Mouse (Mus musculus) heart, adult 2 months (tissue): ENCODE results near the gene Nsmf.

Experiments
- CTCF ChIP-seq: fragments of 200-600 bp; IDR thresholded peaks from 2 replicates; pipeline ENCODE4 v1.8.1; 2022; ENCODE audit warnings: antibody characterized with exemption, mild to moderate bottlenecking, moderate library complexity
- EP300 ChIP-seq: fragments of 200-500 bp; IDR thresholded peaks from 2 replicates; pipeline ENCODE4 v1.6.1; 2011; ENCODE audit warnings: low read depth, low read length, control low read depth; ENCODE audit not compliant: insufficient read depth
- POLR2A ChIP-seq: fragments of 200-500 bp; IDR thresholded peaks from 2 replicates; pipeline ENCODE4 v1.6.1; 2011; ENCODE audit warnings: mild to moderate bottlenecking, low read depth, low read length, control low read depth; ENCODE audit not compliant: insufficient read depth

DNA sequence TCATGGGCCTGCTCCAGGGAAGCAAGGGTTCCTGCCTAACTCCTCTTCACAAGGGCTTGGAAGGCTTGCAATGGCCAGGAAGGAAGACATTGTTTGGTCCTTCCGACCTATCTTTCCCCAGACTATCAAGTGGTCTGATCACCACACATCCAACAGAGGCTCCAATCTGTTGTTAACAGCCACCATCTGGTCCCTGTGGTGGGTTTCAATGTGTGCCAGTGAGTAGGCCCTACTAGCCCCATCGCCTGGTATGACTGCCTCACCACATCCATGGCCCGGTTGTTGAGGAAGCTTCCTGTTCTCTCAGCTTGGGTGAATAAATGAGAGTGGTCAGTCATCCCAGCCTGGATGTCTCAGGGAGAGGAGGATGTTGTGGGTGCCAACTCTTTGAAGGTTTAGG lies 34.5 kb downstream of the Nsmf start:
- TF ChIP-seq CTCF (no peak), EP300 (no peak), POLR2A (no peak)
